Mouse (Mus musculus) gastrocnemius, adult 18-20 months (tissue): ENCODE data around the gene Slc16a3. TPM values are rescaled to one million over a fixed set of nuclear protein-coding genes. Genes with fewer than 3 reads are reported as not detected.

ENCODE experiments used
- DNase-seq: peaks from one replicate; pipeline ENCODE4 v3.0.0; 2021; ENCODE audit warnings: low spot score
- total RNA-seq, 2 experiments: library from RNA; stranded (reverse); gene quantifications; 2 replicates each; pipeline ENCODE4 v1.2.3; 2021

Slc16a3 gene
- total RNA-seq, 2 experiments from 2014 or later = 257 to 298 TPM

DNA sequence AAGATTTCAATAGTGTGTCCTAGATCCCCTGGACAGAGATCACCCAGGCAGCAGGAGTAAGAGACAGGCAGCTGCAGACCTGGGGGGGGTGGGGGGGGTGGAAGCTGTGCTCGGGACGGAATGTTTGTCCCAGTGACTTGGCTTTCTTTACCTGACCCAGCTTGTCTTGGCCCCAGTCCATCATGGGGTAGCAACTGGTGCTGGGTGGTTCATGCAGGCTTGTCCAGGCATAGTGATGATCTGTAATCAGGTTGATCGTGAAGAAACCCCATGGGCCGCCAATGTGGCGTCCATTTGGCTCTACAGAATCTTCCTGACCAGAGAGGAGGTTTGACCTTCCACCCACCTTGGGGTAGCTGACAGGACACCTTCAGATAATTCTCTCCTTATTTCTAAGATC lies 2.4 kb upstream of the Slc16a3 start:
- DNase-seq = peak; percentile 74

- peak; percentile 89 for DNase-seq
These were observed 876 bp downstream of the Slc16a3 start for GRCm38 (mm10) chr11:120948861-120949851.

- peak; percentile 48 for DNase-seq
These were observed 1.6 kb downstream of the Slc16a3 start for GRCm38 (mm10) chr11:120949863-120950262.

- peak; percentile 97 for DNase-seq
These were observed 2.3 kb downstream of the Slc16a3 start for GRCm38 (mm10) chr11:120950281-120951202.

- DNase-seq = no peak
These were observed 3.0 kb downstream of the Slc16a3 start for GRCm38 (mm10) chr11:120951237-120951636.

- DNase-seq = peak; percentile 85
These were observed 3.8 kb downstream of the Slc16a3 start for GRCm38 (mm10) chr11:120951731-120952730.

- DNase-seq = no peak
These were observed 6.7 kb downstream of the Slc16a3 start for GRCm38 (mm10) chr11:120954936-120955335.

DNA sequence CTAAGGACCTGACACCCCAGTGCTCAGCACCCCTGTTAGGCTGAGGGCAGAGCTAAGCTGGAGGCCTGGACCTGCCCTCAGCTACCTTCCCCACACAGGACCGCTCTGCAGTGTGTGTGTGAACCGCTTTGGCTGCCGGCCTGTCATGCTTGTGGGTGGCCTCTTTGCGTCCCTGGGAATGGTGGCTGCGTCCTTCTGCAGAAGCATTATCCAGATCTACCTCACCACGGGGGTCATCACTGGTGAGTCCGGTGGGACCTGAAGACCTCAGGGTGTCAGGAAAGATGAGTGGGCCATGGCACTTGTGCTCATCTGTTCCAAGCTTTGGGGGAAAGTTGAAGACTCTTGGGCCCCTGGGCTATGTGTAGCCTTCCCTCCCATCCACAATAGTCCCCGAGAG lies 7.4 kb downstream of the Slc16a3 start:
- DNase-seq = no peak

DNA sequence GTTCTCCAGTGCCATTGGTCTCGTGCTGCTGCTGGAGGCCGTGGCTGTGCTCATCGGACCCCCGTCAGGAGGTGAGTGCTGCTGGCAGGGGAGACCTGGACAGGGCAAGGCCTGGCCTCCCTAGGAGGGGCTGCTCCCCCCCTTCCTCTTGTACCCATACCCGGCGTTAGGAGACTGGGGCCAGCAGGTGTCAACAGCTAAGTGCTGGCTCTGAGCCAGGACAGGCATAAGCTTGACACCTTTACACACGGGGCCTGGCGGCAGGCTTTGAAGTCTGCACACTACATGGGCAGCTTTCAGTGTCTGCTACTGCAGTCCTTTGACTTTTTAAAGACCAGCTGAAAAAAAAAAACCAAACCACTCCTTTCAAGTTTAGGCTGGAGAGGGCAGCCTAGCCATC lies 8.8 kb downstream of the Slc16a3 start:
- no peak for DNase-seq

DNA sequence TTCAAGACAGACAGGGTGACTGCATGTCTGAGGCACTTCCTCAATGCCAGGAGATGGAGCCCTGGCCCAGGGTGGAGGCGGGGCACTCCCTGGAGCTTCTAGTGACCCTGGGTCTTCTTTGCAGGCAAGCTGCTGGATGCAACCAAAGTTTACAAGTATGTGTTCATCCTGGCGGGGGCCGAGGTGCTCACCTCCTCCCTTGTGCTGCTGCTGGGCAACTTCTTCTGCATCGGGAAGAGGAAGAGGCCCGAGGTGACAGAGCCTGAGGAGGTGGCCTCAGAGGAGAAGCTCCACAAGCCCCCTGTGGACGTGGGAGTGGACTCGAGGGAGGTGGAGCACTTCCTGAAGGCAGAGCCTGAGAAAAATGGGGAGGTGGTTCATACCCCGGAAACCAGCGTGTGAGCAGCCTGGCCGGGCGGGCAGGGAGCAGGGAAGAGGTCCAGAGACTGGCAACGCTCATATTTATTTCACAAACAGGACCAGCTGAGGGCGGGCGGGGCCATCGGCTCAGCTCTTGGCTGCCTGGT lies 9.5 kb downstream of the Slc16a3 start:
- peak; percentile 45 for DNase-seq

- no peak for DNase-seq
These were observed 10.8 kb downstream of the Slc16a3 start for GRCm38 (mm10) chr11:120959066-120959465.

DNA sequence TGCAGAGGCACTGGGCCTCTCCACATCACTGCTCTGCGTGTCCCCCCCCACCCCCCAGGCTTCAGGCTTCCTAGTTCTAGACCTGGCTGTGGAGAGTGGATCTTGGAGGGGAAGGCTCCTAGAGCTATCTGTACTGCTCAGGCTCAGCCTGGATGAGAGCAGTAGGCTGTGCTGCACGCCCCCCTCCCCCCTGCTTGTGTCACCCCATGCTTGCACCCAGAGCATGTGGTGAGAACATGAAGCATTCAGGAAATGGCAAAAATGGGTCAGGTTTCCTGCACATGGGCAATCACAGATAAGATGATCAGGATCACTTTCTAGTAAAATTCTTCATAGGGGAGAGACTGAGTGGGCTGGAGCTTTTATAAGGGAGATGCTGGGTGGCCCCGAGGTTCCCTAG lies 11.3 kb downstream of the Slc16a3 start:
- DNase-seq = no peak

GRCm38 (mm10) chr11:120960248-120960647 lies 12.0 kb downstream of the Slc16a3 start:
- no peak for DNase-seq

- DNase-seq = no peak
These were observed 13.3 kb downstream of the Slc16a3 start for GRCm38 (mm10) chr11:120961594-120961993.

DNA sequence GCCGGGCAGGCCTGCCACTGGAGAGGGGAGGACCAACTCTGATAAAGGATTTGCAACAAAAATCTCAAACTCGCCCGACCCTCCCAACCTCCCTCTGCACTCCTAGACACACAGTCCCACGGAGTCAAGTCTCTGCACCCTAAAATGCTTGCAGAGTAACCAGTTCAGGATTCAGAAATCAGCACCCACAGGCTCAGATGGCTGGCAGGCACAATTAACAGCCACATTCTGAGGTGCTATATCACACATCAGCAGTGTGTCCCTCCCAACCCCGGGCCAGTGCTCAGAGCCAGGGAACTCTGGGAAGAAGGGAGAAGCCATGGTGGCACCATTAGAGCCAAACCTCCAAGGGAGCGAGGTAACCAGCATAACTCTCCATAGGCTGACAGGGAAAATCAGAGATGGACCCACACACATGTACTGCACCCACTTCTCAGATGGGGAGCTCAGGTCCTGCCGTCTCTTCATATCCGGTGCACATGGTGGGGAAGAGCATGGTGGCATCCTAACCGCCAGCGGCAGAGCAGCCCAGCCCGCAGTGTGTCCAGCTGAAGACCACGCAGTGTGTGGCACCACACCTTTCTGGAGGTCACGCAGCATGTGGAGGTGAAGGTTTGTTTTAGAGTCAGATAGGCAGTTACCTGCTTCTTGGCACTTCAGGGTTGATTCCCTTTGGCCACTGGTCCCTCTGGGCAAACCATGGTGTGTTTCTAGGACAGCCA lies 13.9 kb downstream of the Slc16a3 start:
- DNase-seq = no peak

- DNase-seq = peak; percentile 44
These were observed 14.6 kb downstream of the Slc16a3 start for GRCm38 (mm10) chr11:120962909-120963308.

- DNase-seq = no peak
These were observed 16.2 kb downstream of the Slc16a3 start for GRCm38 (mm10) chr11:120964195-120965157.

GRCm38 (mm10) chr11:120965587-120965986 lies 17.3 kb downstream of the Slc16a3 start:
- DNase-seq = no peak

GRCm38 (mm10) chr11:120969742-120970141 lies 21.5 kb downstream of the Slc16a3 start:
- no peak for DNase-seq
